Mouse (Mus musculus): ENCODE measurements at regions not wholly inside any gene's neighbourhood (a gene's known extent, or its start where the extent isn't known, plus 50 kb on each side); places are given as distances from the start of the nearest gene placed in this dataset.
"Not testable (repeated sequence)": the region's sequence is repeated elsewhere in the genome, so short reads cannot be mapped to it uniquely, and the experiment has no call there.

DNA sequence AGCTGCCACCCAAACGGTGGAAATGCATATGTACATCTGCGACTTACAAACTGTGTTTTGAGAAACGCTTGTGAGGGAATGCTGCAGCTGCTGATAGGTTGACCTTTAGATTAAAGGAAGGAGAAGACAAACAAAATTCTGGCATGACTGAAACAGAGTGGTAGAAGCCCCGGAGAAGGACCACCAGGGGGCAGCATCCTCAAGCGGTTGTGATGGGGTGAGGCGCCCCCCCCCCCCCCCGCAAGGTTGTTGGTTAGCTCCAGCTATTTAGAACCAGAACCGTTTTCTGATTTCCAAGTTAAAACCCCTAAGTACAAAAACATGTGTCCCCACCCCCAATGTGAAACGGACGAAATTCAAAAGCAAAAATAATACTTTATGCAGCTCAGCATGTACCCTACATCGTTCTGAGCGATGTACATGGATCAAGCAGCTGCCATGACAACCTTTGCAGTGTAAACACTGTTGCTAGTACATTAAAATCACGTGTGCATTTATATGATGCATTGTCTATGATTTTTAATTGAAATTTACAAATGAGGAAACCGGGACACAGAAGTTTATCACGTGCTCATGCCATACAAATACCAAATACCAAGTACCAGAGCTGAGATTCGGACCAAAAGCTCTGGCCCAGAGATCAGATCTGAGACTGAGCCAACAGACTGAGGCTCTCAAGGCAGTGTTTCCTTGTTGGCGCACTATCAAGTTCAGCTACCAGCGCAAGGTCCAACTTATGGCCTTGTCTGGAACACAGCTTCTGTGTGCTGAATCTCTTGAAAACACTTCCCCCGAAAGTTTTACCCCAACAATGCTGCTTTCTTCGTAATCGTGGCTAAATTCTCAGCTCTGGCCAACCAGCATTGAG is 100.0 kb upstream of the Ifngr1 start:
- DNase-seq (ENCODE audit: low spot score in 2 of 2), result peak; percentile 29 to 41

DNA sequence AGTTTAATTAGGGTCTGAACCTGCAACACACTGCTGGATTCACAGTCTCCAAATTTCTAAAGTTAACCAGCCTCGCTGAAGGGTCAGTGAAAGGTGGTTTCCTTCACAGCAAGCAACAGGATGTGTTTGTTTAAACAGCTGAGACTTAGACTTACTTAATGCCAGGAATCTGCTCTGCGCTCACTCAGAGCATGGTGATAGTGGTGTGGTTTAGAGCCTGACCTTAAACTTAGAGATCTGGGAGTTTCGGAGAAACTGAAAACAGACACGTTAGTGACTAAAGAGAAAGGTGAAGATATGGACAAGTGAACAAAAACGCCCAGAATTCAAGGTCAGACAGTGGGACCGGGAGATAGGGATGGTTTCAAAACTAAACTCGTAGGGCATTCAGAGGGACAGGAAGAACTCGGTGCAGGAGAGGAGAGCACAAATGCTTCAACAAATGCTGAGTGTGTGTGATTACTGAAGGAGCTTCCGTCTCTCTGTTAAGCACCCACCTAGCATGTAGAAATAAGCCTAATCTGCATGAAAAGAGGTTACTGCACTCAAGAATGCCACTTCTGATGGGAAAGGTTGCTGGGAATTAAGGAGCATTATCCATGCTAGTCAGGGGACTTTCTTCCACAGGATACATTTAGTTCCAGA is 97.2 kb upstream of the Ifngr1 start:
- DNase-seq (ENCODE audit: low spot score in 2 of 2), result no peak

DNA sequence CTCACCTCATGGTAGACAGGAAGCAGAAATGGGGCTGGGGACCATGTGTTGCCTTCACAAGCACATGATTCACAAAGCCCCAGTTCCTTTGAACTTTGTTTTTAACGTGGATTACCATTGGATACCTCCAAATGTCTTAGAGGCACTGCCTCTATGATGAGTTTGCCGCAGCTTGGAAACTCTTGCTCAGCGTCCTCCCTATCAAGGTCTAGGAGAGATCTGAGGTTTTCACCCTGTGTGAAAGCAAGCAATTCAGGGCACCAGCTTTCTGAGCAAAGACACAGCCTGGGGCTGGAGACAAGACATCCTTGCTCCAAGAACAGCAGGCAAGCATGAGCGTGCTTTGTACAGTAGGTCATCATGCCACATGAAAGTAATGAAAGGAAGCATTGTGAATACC is 93.6 kb upstream of the Ifngr1 start:
- no peak for DNase-seq (ENCODE audit: low spot score in 2 of 2)

DNA sequence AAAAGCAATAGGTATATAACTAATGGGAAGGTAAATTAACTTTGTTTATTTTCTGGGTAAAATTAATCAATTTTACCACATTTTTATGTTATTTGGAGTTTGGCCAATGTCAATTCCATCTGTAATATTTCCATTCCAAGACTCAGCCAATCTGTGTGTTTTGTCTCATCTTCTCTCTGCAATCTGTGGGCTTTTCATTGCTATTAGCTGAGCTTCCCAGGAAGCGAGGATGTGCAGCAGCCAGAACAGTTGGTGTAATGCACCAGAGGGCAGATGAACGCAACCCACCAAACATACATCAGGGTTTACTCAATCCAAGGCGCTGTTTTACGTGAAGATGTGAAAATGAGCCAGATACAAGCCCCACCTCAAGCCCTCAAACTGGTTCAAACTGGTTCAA is 88.9 kb upstream of the Ifngr1 start:
- peak; percentile 10 to 63 for DNase-seq (ENCODE audit: low spot score in 2 of 2)

DNA sequence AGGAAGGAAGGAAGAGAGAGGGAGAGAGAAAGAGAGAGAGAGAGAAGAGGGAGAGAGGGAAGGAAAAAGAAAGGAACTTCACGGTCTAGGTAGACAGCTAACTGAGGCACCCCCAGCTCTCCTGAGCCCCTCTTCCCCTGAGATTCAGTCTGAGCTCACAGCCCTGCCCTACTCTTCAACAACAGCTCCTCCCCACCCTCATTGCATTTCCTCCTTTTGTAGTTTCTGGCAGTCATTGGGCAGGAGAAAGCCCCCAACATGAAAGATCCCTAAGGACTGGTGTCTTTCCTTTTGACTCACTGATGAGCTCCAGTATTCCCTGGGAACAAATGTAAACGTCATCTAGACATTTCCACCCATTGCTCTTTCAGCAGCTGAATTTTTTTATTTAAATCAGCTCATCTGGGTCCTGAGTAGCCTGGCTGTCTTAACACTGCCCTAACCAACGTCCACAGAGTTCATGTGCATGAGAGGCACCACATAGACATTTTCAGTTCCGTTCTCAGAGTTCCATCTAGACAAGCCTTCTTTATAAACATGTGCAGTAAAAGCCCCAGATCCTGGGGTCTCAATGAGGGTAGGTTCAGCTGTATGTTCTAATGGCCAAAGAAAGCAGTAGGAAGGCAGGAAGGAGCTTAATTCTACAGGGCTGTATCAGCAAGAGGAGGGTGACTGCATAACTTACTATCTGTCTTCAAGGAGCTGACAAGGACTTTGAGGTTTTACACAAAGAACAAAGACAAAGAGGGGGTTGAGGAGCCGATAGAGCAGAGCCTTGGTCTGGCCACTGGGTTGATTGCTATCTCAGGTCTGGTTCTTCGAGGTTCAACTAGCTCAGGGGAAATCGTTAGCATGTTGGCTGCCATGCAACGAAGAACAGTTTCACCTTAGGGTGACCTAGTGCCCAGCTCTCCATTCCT is 87.6 kb upstream of the Ifngr1 start:
- no peak for DNase-seq (ENCODE audit: low spot score in 2 of 2)

DNA sequence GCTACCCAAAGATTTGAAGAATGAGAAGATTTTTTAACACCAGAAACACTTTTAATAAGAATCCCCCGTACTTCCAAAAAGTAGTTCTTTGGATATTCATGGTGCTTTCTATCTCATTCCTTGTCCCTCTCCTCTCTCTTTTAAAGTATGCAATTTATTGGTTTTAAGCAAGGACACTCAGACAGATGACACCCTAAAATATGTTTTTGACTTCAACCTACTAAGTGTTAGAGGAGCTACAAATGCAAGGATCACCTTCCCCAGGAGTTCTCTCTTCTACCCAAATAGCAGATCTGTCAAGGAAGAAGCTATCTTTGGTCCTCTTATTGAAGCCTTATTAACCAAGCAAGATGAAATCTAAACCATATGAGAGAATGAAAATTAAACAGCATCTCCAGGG is 86.6 kb upstream of the Ifngr1 start:
- DNase-seq (ENCODE audit: low spot score in 2 of 2), result no peak

DNA sequence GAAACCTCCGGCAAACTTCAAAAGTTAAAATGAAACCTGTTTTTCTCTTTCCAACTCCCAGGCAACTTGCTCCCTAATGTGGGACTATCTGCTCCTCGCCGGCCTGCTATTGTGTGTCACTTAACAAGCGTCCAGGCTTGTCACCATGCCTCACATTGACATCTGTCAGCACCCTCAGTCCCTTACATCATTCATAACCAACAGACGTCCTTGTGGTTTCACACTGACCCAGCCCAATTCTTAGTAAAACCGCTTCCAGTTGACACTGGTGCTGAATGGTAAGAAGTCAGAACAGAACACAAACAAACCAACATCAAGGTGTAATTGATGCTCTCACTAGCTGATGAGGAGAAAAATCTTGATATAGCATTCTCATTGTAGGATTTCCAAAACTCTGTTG is 85.8 kb upstream of the Ifngr1 start:
- DNase-seq (ENCODE audit: low spot score in 2 of 2), result no peak

DNA sequence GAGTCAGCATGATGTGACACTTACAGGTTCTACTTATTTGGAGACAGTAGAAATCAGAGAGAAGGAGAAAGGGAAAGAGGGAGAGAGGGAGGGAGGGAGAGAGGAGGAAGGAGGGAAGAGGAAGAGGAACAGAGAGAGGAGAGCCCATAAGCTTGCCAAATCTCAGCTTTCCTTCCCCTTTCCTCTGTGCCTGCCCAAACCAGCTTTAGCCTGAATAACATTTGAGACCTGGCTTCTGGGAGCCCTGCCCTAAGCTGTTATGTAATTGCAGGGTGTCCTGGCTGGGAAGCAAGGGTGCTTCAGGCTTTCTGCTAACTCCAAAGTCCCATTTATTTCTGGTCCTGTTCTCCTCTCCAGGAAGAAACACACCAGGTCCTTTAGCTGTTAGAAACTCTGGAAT is 85.3 kb upstream of the Ifngr1 start:
- DNase-seq (ENCODE audit: low spot score in 2 of 2), result no peak

DNA sequence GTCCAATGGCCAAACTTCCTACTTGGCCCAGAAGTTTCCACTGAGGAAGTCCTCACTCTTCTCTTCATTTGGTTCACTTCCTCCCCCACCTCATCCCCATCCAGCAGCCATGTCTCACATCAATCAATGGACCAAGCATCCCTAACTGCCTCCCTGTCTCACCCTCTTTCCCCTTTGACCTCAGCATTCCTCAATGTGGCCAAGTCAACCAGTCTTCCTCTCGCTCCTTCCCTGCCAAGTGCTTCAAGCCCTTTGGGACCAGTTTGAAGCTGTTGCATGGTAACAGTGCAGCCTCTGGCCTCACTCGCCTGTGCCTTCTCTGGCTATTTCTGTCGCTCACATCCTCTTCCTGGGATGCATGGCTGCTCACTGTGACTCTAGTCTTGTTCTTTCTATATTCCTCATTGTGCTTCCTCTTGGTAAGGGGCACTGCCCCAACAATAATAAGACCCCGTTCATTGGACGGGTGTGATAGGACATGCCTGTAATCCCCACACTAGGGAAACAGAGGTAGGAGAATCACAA is 83.5 kb upstream of the Ifngr1 start:
- DNase-seq (ENCODE audit: low spot score in 2 of 2), result no peak

DNA sequence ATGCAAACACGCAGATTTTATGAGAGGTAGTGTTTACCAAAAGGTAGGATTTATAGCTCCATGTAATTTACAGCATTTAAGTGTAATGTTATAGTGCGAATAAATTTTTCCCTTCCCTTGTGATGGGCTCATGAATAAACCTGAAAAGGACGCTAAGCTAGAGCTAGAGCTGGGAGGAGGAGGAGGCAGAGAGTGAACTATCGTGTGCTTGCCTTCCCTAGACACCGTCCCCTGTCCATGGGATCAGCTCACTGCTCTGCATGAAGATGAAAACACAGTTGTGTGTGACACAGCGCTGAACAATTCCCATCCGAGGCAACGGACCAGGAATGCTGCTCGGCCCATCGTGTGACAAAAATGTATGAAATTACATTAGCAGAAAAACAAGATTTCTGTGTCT is 81.7 kb upstream of the Ifngr1 start:
- no peak for DNase-seq (ENCODE audit: low spot score in 2 of 2)

DNA sequence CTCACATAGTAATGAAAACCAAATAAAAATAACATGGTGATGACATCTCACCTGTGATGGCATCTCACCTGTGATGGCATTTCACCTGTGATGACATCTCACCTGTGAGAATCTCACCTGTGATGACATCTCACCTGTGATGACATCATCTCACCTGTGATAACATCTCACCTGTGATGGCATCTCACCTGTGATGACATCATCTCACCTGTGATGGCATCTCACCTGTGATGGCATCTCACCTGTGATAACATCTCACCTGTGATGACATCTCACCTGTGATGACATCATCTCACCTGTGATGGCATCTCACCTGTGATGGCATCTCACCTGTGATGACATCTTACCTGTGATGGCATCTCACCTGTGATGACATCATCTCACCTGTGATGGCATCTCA is 77.4 kb upstream of the Ifngr1 start:
- DNase-seq (ENCODE audit: low spot score in 2 of 2), result not testable (repeated sequence)

DNA sequence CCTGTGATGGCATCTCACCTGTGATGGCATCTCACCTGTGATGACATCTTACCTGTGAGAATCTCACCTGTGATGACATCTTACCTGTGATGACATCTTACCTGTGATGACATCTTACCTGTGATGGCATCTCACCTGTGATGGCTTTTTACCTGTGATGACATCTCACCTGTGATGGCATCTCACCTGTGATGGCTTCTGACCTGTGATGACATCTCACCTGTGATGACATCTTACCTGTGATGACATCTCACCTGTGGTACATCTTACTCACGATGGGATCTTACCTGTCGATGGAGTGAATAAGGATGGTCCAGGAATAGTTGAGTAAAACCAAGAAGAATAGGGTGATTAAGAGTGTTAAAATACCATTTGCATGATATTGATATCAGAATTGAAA is 76.9 kb upstream of the Ifngr1 start:
- no peak for DNase-seq (ENCODE audit: low spot score in 2 of 2)

DNA sequence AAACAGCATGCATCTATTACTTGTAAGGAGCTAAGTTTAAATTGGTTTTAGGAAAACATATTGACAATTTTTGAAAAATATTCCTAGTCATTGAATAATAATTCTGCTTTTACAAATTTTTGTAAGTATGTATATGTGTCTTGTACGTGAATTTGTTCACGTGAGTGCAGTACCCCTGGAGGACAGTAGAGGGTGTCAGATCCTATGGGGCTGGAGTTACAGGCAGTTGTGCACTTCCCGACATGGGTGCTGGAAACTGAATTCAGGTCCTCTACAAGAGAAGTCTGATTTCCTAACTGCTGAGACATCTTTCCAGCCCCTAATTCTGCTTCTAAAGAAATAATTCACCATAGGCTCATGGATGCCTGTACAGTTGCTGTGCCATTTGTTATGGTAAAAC is 75.7 kb upstream of the Ifngr1 start:
- DNase-seq (ENCODE audit: low spot score in 2 of 2), result no peak

DNA sequence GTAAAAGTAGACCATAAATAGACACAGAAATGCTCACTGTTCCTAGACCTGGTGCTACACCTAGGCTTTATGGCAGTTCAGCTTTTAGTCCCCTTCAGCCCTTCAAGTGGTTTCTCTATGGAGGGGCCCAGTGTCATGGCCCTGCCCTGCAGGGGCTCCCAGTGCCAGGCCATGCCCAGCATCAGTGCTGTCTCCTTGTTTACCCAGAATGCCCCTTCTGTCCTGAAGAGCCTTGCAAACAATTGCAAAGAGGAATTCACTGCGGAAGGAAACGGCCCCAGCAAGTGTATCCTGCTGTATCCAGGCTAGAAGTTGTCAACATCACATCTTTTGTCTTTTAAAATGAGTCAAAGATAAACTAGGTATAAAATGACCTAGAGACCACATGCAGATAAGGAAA is 74.7 kb upstream of the Ifngr1 start:
- DNase-seq (ENCODE audit: low spot score in 2 of 2), result no peak

DNA sequence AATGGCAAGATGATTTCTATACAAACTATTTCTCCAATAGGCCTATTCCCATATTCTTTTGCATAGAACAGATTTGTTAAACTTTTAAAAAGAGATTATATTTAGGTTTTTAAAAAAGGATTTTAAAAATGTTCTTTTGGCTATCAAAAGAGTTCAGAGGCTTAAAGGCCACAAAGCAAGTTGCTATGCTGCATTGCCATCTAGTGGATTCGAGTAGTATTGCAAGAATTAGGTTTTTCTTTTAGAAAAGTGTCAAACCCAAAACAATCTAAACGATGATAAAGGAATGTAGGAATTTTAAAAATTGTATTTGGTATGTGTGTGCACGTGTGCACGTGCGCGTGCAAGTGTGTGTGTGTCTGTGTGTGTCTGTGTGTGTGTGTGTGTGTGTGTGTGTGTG is 73.0 kb upstream of the Ifngr1 start:
- peak in 1 of 2 experiments; percentile 22 for DNase-seq (ENCODE audit: low spot score in 2 of 2)

DNA sequence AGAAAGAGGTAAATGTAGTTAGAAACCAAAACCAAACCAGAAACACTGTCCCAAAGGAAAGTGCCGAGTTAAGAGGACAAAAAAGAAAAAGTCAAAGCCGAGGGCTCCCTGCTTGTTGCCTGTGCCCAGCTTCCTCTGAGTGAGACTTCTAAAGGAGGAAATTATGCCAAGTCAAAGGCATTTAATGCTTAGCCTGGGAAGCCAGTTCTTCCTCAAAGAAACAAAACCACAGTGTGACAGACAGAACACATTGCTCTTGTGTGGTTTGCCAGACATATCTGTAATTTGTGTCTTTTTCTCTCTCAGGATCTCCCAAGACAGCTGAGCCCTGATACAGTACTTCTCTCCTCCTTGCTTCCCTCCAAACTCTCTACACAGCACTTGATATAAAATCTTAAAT is 69.6 kb upstream of the Ifngr1 start:
- no peak for DNase-seq (ENCODE audit: low spot score in 2 of 2)

DNA sequence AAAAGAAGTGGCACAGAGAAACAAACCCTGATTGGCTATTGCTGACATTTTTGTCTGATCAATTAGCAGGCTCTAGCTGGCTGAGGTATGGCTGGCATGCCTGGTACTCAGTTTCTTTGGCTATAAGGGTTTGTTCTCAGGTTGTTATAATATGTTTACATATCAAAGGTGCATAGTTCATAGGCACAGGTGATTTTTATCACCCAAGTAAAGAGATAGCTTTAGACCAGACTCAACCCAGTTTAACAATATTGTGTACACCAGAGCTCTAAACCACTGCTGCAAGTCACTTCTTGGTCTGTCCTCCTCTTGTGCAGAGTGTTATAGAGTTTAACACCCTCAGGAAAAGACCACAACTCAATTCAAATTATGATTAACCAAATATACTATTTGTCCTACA is 65.8 kb upstream of the Ifngr1 start:
- DNase-seq (ENCODE audit: low spot score in 2 of 2), result no peak

DNA sequence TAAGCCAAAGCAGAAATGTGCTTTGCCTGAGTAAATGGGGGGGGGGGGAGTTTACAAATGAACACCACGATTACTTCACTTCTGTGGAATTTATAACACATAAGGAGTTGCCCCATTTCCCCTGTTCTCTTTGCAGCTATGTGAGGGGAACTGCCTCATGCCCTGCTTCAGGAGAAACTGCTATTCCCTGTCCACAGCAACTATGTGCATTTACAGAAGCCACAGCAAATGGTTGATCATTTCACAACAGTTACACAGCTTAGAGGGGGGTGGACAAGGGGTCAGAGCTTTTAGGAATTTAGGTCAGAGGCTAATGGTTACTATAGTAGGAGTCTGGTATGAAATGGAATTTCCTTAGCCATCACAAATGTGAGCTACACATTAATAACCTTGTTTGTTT is 65.4 kb upstream of the Ifngr1 start:
- DNase-seq (ENCODE audit: low spot score in 2 of 2), result no peak

DNA sequence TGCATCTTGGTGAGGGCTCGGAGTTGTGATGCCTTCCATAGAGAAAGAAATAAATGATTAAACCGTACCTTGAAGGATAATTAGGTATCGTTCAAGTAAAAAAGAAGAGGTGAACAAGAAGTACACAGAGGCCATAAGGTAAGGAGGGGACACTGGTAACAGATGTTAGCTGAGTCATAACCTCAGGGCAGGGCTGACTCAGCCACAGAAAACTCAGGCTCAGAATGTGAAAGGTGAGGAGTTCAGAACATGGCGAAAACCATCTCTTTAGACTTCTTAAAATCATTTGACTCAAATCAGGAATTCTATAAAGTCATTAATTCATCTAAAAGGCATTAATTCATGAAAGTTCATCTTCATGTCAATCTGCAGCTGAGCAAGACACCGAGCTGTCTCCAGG is 62.1 kb upstream of the Ifngr1 start:
- no peak for DNase-seq (ENCODE audit: low spot score in 2 of 2)

DNA sequence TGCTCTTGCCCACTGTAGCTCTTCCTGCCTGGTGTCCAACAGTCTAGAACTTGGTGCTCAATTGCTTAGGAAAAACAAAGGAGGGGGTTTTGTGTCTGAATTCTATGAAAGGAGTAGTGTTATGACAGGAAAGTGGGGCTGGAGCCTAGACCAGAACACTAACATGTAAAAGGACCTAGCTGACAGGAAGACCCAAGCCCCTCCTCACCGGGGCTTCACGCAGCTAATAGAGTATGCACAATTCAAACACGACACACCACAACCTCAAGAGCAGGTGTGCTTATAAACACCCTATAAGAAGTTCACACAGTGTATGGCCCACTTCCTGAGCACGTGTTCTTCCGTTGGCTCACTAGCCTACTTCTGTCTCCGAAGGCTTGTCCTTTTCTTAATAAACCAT is 61.7 kb upstream of the Ifngr1 start:
- no peak for DNase-seq (ENCODE audit: low spot score in 2 of 2)

DNA sequence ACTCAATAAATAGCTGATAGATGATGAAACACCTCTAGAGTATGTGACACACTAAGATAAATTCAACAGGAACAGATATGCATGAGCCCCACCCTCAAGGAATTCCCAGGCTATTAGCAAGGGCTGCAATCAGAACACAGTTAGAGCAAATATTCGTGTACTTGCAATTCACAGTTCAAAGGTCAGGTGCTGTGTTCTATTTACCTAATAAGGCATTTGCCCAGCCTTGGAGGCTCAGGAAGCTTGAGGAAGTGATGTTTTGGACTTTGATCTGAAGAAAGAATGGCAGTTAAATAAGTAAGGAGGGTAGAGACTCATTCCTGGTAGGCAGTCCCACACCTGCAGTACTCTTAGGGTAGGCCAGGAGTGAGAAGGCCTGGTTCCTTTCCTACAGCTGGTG is 60.3 kb upstream of the Ifngr1 start:
- DNase-seq (ENCODE audit: low spot score in 2 of 2), result no peak

DNA sequence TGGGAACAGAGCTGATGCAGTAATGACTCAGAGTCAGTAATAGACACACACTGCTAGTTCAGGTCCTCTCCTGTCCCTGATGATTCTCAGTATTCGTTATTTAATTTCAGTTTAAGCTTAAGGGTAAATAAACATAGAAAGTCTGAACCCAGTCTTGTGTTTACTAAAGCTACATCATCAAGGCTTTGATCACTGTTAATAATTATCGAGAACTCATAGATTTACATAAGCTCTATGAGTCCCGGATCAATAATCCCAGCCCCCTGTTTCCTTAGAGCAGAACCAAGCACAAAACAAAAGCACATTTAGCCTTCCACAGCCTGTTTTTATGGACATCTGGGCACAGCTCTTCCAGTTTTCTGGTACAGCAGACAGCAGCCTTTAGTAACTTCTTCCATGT is 59.0 kb upstream of the Ifngr1 start:
- DNase-seq (ENCODE audit: low spot score in 2 of 2), result no peak

All from layer of hippocampus, postnatal 14 days (tissue).